Mouse (Mus musculus): ENCODE data around the gene Aicda. TPM values are rescaled to one million over a fixed set of nuclear protein-coding genes. Genes with fewer than 3 reads are reported as not detected.
"Not testable (repeated sequence)": the region's sequence is repeated elsewhere in the genome, so short reads cannot be mapped to it uniquely, and the experiment has no call there.

The Aicda gene
- polyA plus RNA-seq, 1 experiment from 2014 or later: not detected

DNA sequence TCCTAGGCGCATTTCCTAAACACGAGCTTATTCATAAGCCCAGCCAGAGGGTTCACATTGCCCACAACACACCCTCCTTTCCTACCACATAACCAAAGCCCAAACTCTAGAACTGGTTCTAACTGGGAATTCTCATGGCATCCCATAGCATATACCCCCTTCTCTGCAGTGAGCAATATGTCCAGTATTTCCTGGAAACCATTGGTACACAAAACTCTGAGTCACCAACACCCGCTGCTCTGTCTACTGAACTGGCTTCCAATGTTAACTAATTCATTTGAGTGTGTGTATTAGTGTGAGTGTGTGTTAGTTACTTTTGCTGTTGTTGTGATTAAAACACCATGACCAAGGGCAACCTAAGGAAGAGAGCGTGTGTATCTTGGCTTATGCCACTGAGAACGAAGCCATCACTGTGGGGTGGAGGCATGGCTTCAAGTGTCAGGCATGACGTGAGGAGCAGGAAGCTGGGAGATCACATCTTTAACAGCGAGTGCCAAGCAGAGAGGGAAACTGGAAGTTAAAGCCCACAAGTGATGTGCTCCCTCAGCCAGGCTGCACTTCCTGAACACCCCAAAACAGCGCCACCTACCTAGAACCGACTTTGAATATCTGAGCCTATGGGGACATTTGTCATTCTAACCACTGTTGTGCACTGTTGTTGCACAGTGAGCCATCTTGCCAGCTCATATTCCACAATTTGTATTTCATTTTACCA, 11.6 kb downstream of the Aicda start:
- no peak for DNase-seq (ENCODE audit: low spot score)
- no peaks in the 10 kb centered on the region for H3K9me3 ChIP-seq (replicated peaks; ENCODE audit: low read length)
- H3K9ac ChIP-seq (ENCODE audit: low read depth, low read length): no peak overlapping the region
- TF ChIP-seq CTCF (IDR thresholded peaks at IDR 0.05; ENCODE audit: low read depth): no peak
- H3K4me3 ChIP-seq (replicated peaks; ENCODE audit: low read depth, low read length): no peak overlapping the region
- no peak for ATAC-seq (replicated peaks; ENCODE audit: low FRiP score, low read depth)
- H3K36me3 ChIP-seq (ENCODE audit: insufficient read depth, low read length): no peaks in the 10 kb centered on the region
- no peaks in the 10 kb centered on the region for H3K27me3 ChIP-seq (ENCODE audit: insufficient read depth, low read length)
- H3K27ac ChIP-seq: no peak overlapping the region
- 88% methylated on average over 9 of the region's 9 CpGs for WGBS
- no peak overlapping the region for H3K4me2 ChIP-seq (ENCODE audit: low read length)
- H3K4me1 ChIP-seq (replicated peaks; ENCODE audit: insufficient read depth, low read length): no peaks in the 10 kb centered on the region

DNA sequence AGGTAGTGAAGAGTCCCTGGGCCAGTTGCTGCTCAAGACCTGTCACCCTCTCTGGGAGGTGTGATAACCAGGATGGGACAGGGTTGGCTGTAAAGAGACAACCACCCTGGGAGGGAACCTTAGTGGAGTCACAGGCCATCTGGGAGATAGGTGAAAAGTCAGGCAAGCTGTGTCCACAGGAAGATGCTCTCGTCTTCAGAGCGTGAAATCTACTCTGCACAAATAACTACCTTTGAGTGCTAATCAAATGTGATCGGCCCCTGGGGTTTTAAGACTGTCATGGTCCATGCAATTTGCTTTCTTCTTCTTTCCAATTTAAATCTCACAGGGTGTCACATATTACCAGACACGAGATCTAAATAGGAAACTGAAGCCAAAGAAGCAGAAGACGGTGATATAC, 15.5 kb downstream of the Aicda start:
- no peak for TF ChIP-seq CTCF (IDR thresholded peaks at IDR 0.05; ENCODE audit: low read depth)
- Histone ChIP-seq H3K4me2 (ENCODE audit: low read length) (no peak overlapping the region), H3K36me3 (ENCODE audit: insufficient read depth, low read length) (no peaks in the 10 kb centered on the region), H3K27ac (no peak overlapping the region), H3K4me1 (replicated peaks; ENCODE audit: insufficient read depth, low read length) (no peaks in the 10 kb centered on the region), H3K27me3 (ENCODE audit: insufficient read depth, low read length) (no peaks in the 10 kb centered on the region), H3K9me3 (replicated peaks; ENCODE audit: low read length) (no peaks in the 10 kb centered on the region), H3K9ac (ENCODE audit: low read depth, low read length) (no peak overlapping the region), H3K4me3 (replicated peaks; ENCODE audit: low read depth, low read length) (no peak overlapping the region)
- DNase-seq (ENCODE audit: low spot score): no peak
- no peak for ATAC-seq (replicated peaks; ENCODE audit: low FRiP score, low read depth)
- WGBS: 65% methylated on average over 5 of the region's 5 CpGs

DNA sequence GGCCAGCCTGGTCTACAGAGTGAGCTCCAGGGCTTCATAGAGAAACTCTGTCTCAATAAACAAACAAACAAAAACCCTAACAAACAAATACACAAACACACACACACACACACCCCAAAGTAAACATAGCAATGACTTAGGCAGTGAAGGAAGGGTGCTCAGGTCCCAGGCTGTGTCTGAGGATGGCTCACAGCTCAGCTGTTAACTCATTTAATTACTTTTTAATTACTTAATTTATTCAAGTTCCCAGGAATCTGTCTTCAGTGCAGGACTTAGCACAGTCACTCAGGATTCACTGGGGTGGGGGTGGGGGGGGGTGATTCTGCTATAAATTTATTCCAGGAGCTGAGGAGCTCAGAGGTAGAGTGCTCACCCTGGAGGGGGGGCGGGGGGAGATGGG, 16.2 kb downstream of the Aicda start:
- Histone ChIP-seq H3K9me3 (replicated peaks; ENCODE audit: low read length) (no peaks in the 10 kb centered on the region), H3K4me2 (ENCODE audit: low read length) (no peak overlapping the region), H3K4me1 (replicated peaks; ENCODE audit: insufficient read depth, low read length) (no peaks in the 10 kb centered on the region), H3K27me3 (ENCODE audit: insufficient read depth, low read length) (no peaks in the 10 kb centered on the region), H3K4me3 (replicated peaks; ENCODE audit: low read depth, low read length) (no peak overlapping the region), H3K9ac (ENCODE audit: low read depth, low read length) (no peak overlapping the region), H3K27ac (no peak overlapping the region), H3K36me3 (ENCODE audit: insufficient read depth, low read length) (no peaks in the 10 kb centered on the region)
- ATAC-seq (replicated peaks; ENCODE audit: low FRiP score, low read depth) (no peak), DNase-seq (ENCODE audit: low spot score) (no peak)
- 50% methylated on average over 1 of the region's 1 CpGs for WGBS
- no peak for TF ChIP-seq CTCF (IDR thresholded peaks at IDR 0.05; ENCODE audit: low read depth)

DNA sequence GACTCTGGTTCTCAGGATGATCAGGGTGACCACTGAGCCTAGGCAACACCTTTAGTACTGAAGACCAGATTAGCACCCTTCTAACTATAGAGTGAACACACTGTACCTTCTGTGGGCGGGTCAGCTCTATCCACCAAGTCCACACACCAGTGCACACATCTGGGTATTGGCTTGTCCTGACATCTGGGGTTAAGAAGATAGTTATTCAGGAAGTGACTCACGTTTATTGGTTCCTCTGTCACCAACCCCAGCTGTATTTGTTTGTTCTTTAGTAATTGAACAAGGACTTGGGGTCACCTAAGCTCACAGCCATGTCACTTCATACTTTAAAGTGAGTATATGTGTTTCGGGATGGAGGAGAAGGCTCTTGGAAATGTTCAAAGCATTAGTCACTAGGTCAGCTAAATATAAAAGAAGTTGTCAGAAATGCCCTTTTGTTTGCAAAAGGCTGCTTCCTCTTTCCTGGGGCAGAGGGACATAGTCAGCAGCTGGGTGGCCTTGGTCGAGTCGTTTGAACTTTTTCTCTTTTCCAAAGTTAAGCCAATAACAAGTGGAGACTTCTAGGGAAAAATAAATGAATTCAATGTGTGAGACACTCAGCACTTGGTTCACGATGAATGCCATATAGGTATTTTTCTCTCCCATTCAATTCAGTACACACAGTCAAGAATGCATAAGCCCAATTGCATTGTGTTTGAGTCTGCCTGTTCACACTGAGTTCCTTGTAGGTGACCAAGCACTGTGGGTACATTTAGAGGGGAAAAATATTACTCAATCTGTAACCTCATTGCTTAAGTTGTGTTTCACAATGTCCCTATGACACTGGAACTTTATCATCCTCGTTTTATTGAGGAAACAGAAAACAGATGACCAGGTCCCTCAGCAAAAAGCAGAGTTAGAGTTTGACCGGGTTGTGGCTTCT, 17.4 kb downstream of the Aicda start:
- Histone ChIP-seq H3K36me3 (ENCODE audit: insufficient read depth, low read length) (no peaks in the 10 kb centered on the region), H3K4me1 (replicated peaks; ENCODE audit: insufficient read depth, low read length) (no peaks in the 10 kb centered on the region), H3K27me3 (ENCODE audit: insufficient read depth, low read length) (no peaks in the 10 kb centered on the region), H3K27ac (no peak overlapping the region), H3K4me2 (ENCODE audit: low read length) (no peak overlapping the region), H3K9me3 (replicated peaks; ENCODE audit: low read length) (no peaks in the 10 kb centered on the region), H3K9ac (ENCODE audit: low read depth, low read length) (no peak overlapping the region), H3K4me3 (replicated peaks; ENCODE audit: low read depth, low read length) (no peak overlapping the region)
- WGBS: 47% methylated on average over 8 of the region's 8 CpGs
- ATAC-seq (replicated peaks; ENCODE audit: low FRiP score, low read depth): 0 out of 2 replicates have a peak, but pooled peaks have one; percentile 43
- TF ChIP-seq CTCF (IDR thresholded peaks at IDR 0.05; ENCODE audit: low read depth): no peak
- DNase-seq (ENCODE audit: low spot score): no peak

DNA sequence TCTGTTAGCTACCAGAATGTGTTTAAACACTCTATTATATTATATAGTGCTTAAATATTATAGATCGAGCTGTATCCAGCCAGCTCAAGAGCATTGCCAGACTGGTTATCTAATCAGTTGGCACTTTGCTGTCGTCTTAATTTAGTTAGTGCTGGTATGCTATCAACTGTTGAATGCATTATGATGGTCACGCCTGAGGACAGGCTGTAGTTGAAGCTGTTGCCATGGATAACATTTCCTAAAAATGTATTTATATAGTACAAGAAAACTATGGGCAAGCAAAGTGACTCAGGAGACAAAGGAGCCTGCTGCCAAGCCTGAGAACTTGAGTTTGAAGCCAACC, 18.0 kb downstream of the Aicda start:
- no peak overlapping the region for H3K4me2 ChIP-seq (ENCODE audit: low read length)
- 83% methylated on average over 3 of the region's 3 CpGs for WGBS
- H3K9ac ChIP-seq (ENCODE audit: low read depth, low read length): no peak overlapping the region
- DNase-seq (ENCODE audit: low spot score) (no peak), ATAC-seq (replicated peaks; ENCODE audit: low FRiP score, low read depth) (no peak)
- H3K27ac ChIP-seq: no peak overlapping the region
- no peaks in the 10 kb centered on the region for H3K4me1 ChIP-seq (replicated peaks; ENCODE audit: insufficient read depth, low read length)
- H3K4me3 ChIP-seq (replicated peaks; ENCODE audit: low read depth, low read length): no peak overlapping the region
- TF ChIP-seq CTCF (IDR thresholded peaks at IDR 0.05; ENCODE audit: low read depth): no peak
- no peaks in the 10 kb centered on the region for H3K9me3 ChIP-seq (replicated peaks; ENCODE audit: low read length)
- H3K27me3 ChIP-seq (ENCODE audit: insufficient read depth, low read length): no peaks in the 10 kb centered on the region
- no peaks in the 10 kb centered on the region for H3K36me3 ChIP-seq (ENCODE audit: insufficient read depth, low read length)

DNA sequence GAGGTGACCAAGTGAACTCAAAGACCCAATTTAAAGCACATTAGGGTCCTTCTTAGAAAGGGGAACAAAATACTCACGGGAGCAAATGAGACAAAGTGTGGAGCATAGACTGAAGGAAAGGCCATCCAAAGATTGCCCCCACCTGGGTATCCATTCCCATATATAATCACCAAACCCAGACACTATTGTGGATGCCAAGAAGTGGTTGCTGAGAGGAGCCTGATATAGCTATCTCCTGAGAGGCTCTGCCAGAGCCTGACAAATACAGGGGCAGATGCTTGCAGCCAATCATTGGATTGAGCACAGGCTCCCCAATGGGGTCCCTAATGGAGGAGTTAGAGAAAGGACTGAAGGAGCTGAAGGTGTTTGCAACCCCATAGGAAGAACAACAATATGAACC, 21.4 kb downstream of the Aicda start:
- not testable (repeated sequence) for DNase-seq (ENCODE audit: low spot score); H3K4me2 ChIP-seq (ENCODE audit: low read length); H3K4me1 ChIP-seq (replicated peaks; ENCODE audit: insufficient read depth, low read length); H3K4me3 ChIP-seq (replicated peaks; ENCODE audit: low read depth, low read length); H3K9ac ChIP-seq (ENCODE audit: low read depth, low read length); H3K27me3 ChIP-seq (ENCODE audit: insufficient read depth, low read length); ATAC-seq (replicated peaks; ENCODE audit: low FRiP score, low read depth); H3K27ac ChIP-seq; H3K9me3 ChIP-seq (replicated peaks; ENCODE audit: low read length); H3K36me3 ChIP-seq (ENCODE audit: insufficient read depth, low read length)
- WGBS: 84% methylated on average over 1 of the region's 1 CpGs
